In the genomic region with DNA sequence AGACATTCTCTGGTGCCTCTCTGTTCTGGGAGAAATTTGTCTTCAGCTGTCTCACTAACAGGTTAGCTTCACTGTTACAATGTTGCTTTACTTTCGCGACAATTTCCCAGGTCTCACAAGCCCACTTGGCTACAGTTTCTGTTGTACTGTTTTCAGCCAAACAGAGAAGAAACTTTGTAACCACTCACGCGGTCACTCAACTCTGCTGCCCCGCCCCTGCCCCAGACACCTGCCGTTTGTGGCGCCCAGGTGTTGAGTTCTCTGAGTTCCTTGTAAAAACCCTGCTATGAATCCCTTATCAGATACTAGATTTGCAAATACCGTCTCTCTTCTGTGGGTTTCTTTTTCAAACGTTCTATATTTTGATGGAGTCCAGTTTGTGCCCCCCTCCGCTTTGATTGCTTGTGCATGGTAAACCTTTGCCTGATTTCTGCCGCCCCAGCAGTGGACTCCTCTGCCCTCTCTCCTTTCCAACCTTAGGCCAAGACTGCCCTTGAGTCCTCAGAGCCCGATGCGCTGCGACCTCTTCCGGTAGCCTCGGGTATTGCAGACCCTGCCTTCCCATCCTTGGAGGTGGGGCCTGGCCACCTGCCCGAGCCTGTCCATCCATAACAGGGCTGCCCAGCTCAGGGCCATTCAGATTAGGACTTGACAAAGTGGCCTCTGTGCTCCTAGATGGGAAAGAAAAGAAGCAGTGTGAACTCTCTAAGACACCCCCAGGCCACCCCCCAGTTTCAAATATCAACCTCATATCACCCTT, we compare ENCODE assay signal across 8 mouse cellular contexts. TPM values are rescaled to one million over a fixed set of nuclear protein-coding genes. Genes with fewer than 3 reads are reported as not detected.
DNase-seq lines count a peak whose midpoint lies in the region; ATAC-seq and TF ChIP-seq lines count a peak whose summit lies in the region.
"Had no signal": no experiment of that assay in that cellular context is flagged by ENCODE, and none has a peak within 500 bp of the region (broad histone marks: within the 10 kb centered on the region; RNA-seq: fewer than 3 reads in every experiment).

No protein-coding gene starts in this region.

- H3K27me3 ChIP-seq in limb, embryonic 11.5 days (ENCODE audit: control insufficient read depth, insufficient read depth, low read length) = no peaks in the 10 kb centered on the region
- H3K27me3 ChIP-seq in midbrain, postnatal 0 days (ENCODE audit: insufficient read depth, low read length) = no peaks in the 10 kb centered on the region
- H3K27me3 ChIP-seq in spleen, adult 2 months (ENCODE audit: control insufficient read depth, insufficient read depth, low read length) = no peaks in the 10 kb centered on the region

- no peak overlapping the region for H3K4me3 ChIP-seq in limb, embryonic 11.5 days (ENCODE audit: low read depth, low read length)
- no peak overlapping the region for H3K4me3 ChIP-seq in midbrain, postnatal 0 days (ENCODE audit: low read depth, low read length)
- H3K4me3 ChIP-seq in spleen, adult 2 months (ENCODE audit: extremely low read depth, insufficient read depth, insufficient read length) = no peak overlapping the region
- H3K4me3 ChIP-seq: megakaryocyte, embryonic 14.5 days had no signal

- no peaks in the 10 kb centered on the region for H3K9me3 ChIP-seq in limb, embryonic 11.5 days (ENCODE audit: control insufficient read depth, low read length)
- no peaks in the 10 kb centered on the region for H3K9me3 ChIP-seq in midbrain, postnatal 0 days (ENCODE audit: low read length)
- H3K9me3 ChIP-seq: megakaryocyte, embryonic 14.5 days had no signal

- no peaks in the 10 kb centered on the region for H3K36me3 ChIP-seq in limb, embryonic 11.5 days (ENCODE audit: control insufficient read depth, insufficient read depth, low read length)
- H3K36me3 ChIP-seq in midbrain, postnatal 0 days (ENCODE audit: insufficient read depth, low read length) = no peaks in the 10 kb centered on the region
- H3K36me3 ChIP-seq in spleen, adult 2 months (ENCODE audit: control insufficient read depth, insufficient read depth, low read length) = no peaks in the 10 kb centered on the region

- no peak for ATAC-seq in limb, embryonic 11.5 days (ENCODE audit: insufficient number of reproducible peaks, low FRiP score, low TSS enrichment, low read depth)
- peak; percentile 55; the same call in 1 of the 2 replicates for ATAC-seq in midbrain, postnatal 0 days (ENCODE audit: low FRiP score)

- peak; percentile 93 for DNase-seq in adrenal gland, adult 2 months
- peak; percentile 85 for DNase-seq in embryo, embryonic 9.5 days (ENCODE audit: extremely low spot score)
- DNase-seq in heart, adult 18-20 months = peak; percentile 85 to 94
- peak; percentile 93 to 98 for DNase-seq in kidney, adult 8-10 months
- peak; percentile 93 for DNase-seq in limb, embryonic 11.5 days (ENCODE audit: low spot score)
- peak; percentile 91 for DNase-seq in midbrain, postnatal 0 days (ENCODE audit: low spot score)
- peak in 1 of 2 experiments; percentile 58 for DNase-seq in spleen, adult 2 months (ENCODE audit: low read depth in 1 of 2, low spot score in 2 of 2)

- 18% methylated on average over 17 of the region's 17 CpGs for WGBS in limb, embryonic 11.5 days
- WGBS in midbrain, postnatal 0 days = 25% methylated on average over 17 of the region's 17 CpGs
- 34% methylated on average over 17 of the region's 17 CpGs for WGBS in spleen, adult 2 months

- no peak overlapping the region for H3K4me2 ChIP-seq in limb, embryonic 11.5 days (ENCODE audit: low read depth, severe bottlenecking)
- H3K4me2 ChIP-seq in midbrain, postnatal 0 days (ENCODE audit: low read depth, low read length, poor library complexity, severe bottlenecking) = no peak overlapping the region

- no peak overlapping the region for H3K9ac ChIP-seq in limb, embryonic 11.5 days (ENCODE audit: low read length)
- H3K9ac ChIP-seq in midbrain, postnatal 0 days (replicated peaks; ENCODE audit: low read length, poor library complexity, severe bottlenecking) = no peak overlapping the region

- peak; percentile 95 for TF ChIP-seq CTCF in midbrain, postnatal 0 days (IDR thresholded peaks at IDR 0.05)
- peak; percentile 85 for TF ChIP-seq CTCF in spleen, adult 2 months (IDR thresholded peaks at IDR 0.05; ENCODE audit: extremely low read depth, insufficient read depth, insufficient read length, insufficient replicate concordance)

- TF ChIP-seq POLR2A in spleen, adult 2 months (IDR thresholded peaks at IDR 0.05; ENCODE audit: low read depth, low read length) = no peak

- H3K27ac ChIP-seq in limb, embryonic 11.5 days (replicated peaks; ENCODE audit: low read depth, low read length) = no peak overlapping the region
- H3K27ac ChIP-seq in midbrain, postnatal 0 days (ENCODE audit: low read depth, low read length) = no peak overlapping the region
- no peak overlapping the region for H3K27ac ChIP-seq in spleen, adult 2 months (ENCODE audit: insufficient read depth, low read length)

- no peaks in the 10 kb centered on the region for H3K4me1 ChIP-seq in limb, embryonic 11.5 days (ENCODE audit: control insufficient read depth, insufficient read depth, low read length)
- H3K4me1 ChIP-seq in midbrain, postnatal 0 days (ENCODE audit: insufficient read depth, low read length) = no peaks in the 10 kb centered on the region
- H3K4me1 ChIP-seq in spleen, adult 2 months (ENCODE audit: control insufficient read depth, insufficient read depth, insufficient read length) = no peaks in the 10 kb centered on the region

RNA-seq across cellular contexts. Expression of a gene that starts 17.7 kb away (rescaled TPM):
- total RNA-seq in adrenal gland, adult 2 months (2021) = 10 to 100 TPM; 64.9 to 66.3 TPM
- 184 and 303 TPM in 2 replicates for polyA plus RNA-seq in adrenal gland, adult 2 months (2012; rRNA removed)
- 100 to 1,000 TPM; 122 to 123 TPM for total RNA-seq in heart, adult 18-20 months (2021)
- 23.6 and 24.4 TPM in 2 replicates for polyA plus RNA-seq in limb, embryonic 11.5 days (2014; fragmentation: Nextera tagmentation; extraction: Ambion mirVana)
- 19.4 and 29.7 TPM in 2 replicates for total RNA-seq in midbrain, postnatal 0 days (2014; rRNA removed)
- polyA plus RNA-seq in midbrain, postnatal 0 days (2015; fragmentation: Nextera tagmentation; extraction: Ambion mirVana) = 34.8 and 36.5 TPM in 2 replicates
- 234 and 343 TPM in 2 replicates for polyA plus RNA-seq in spleen, adult 2 months (2012; rRNA removed)

RNA-seq across cellular contexts. Expression of a gene that starts 21.8 kb away (rescaled TPM):
- 1 to 10 TPM; 2.5 to 3.2 TPM for total RNA-seq in adrenal gland, adult 2 months (2021)
- polyA plus RNA-seq in adrenal gland, adult 2 months (2012; rRNA removed) = 4.2 and 4.5 TPM in 2 replicates
- total RNA-seq in heart, adult 18-20 months (2021) = 10 to 100 TPM; 70.1 to 70.9 TPM
- 0.87 and 1.0 TPM in 2 replicates for polyA plus RNA-seq in limb, embryonic 11.5 days (2014; fragmentation: Nextera tagmentation; extraction: Ambion mirVana)
- 62.9 and 63.4 TPM in 2 replicates for total RNA-seq in midbrain, postnatal 0 days (2014; rRNA removed)
- polyA plus RNA-seq in midbrain, postnatal 0 days (2015; fragmentation: Nextera tagmentation; extraction: Ambion mirVana) = 15.2 and 17.7 TPM in 2 replicates
- 0.62 and 0.87 TPM in 2 replicates for polyA plus RNA-seq in spleen, adult 2 months (2012; rRNA removed)

RNA-seq across cellular contexts. Expression of a gene that starts 46.2 kb away (rescaled TPM):
- 10 to 100 TPM; 69.7 to 78.1 TPM for total RNA-seq in adrenal gland, adult 2 months (2021)
- 250 and 286 TPM in 2 replicates for polyA plus RNA-seq in adrenal gland, adult 2 months (2012; rRNA removed)
- total RNA-seq in heart, adult 18-20 months (2021) = 100 to 1,000 TPM; 145 to 150 TPM
- polyA plus RNA-seq in limb, embryonic 11.5 days (2014; fragmentation: Nextera tagmentation; extraction: Ambion mirVana) = 32.9 and 34.2 TPM in 2 replicates
- total RNA-seq in midbrain, postnatal 0 days (2014; rRNA removed) = 25.8 and 32.7 TPM in 2 replicates
- polyA plus RNA-seq in midbrain, postnatal 0 days (2015; fragmentation: Nextera tagmentation; extraction: Ambion mirVana) = 39.8 and 44.5 TPM in 2 replicates
- polyA plus RNA-seq in spleen, adult 2 months (2012; rRNA removed) = 79.4 and 106 TPM in 2 replicates
